Mouse (Mus musculus): ENCODE results near the gene Klf15. TPM values are rescaled to one million over a fixed set of nuclear protein-coding genes. Genes with fewer than 3 reads are reported as not detected.

Gene Klf15
- polyA plus RNA-seq, 1 experiment from 2014 or later, result 6.3 TPM

DNA sequence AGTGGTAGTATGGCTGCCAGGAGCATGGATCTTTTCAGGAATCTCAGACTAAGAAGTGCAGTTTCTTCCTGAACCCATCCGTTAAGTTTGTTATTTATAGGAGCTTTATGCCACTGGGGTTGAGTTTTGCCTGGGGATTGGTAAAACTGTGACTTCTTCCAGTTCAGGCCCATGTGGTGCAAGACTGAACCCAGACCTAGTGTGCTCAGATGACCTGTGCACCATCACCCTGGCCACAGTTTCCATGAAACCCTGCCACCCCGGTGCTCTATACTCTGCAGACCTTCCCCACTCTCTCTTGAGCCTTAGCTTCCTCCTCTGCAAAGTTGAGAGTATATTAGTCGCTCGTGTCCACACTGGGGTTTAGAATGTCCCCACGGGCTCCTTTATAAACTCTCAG lies 50.0 kb downstream of the Klf15 start:
- H3K36me3 ChIP-seq (ENCODE audit: control insufficient read depth, insufficient read depth, low read length), result no peaks in the 10 kb centered on the region
- no peak overlapping the region for H3K4me2 ChIP-seq (ENCODE audit: low read depth, low read length)
- no peaks in the 10 kb centered on the region for H3K9me3 ChIP-seq (ENCODE audit: control insufficient read depth, low read length)
- WGBS, result 82% methylated on average over 5 of the region's 5 CpGs
- H3K27ac ChIP-seq (ENCODE audit: low read length), result no peak overlapping the region
- ATAC-seq, result no peak
- no peak overlapping the region for H3K9ac ChIP-seq (ENCODE audit: low read depth, low read length)
- no peak overlapping the region for H3K4me3 ChIP-seq (ENCODE audit: low read length)
- H3K27me3 ChIP-seq (replicated peaks; ENCODE audit: control insufficient read depth, insufficient read depth, low read length), result no peaks in the 10 kb centered on the region
- H3K4me1 ChIP-seq (ENCODE audit: control insufficient read depth, insufficient read depth, low read length), result peaks cover 14% of the 10 kb centered on the region

DNA sequence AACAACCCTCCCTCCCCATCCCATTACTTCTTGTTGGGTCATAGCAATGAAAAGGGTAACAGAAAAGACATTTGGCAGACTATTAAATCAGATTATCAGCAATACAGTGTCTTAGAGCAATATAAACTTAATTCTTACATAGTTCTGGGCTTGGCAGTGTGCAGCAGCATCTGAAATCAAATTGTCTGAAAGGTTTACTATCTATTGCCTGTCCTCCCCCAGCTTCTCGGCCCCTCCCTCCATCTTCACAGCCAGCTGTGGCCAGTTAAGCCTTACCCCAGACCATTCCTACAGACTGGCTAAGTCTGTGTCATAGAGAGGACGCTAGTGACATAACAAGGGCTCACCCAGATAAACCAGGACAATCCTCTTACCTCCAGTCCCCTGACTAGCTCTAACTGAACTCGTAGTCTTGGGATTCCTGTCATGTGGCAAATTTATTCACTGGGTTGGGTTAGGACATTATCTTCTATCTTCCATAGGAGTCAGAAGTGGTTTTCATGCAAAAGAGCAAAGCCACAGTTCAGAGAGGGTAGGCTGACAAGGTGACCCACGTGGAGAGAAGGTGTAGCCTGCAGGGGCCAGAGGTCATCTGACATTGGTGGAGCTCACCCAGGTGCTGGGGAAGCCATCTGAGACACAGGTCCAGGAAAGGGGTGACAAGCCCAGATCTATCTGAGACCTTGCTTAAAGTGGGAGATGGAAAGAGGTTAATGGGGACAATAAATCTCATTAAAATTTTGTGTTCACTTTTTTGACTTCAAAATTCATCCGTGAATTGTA lies 50.9 kb downstream of the Klf15 start:
- Histone ChIP-seq H3K27me3 (replicated peaks; ENCODE audit: control insufficient read depth, insufficient read depth, low read length) (no peaks in the 10 kb centered on the region), H3K36me3 (ENCODE audit: control insufficient read depth, insufficient read depth, low read length) (no peaks in the 10 kb centered on the region), H3K27ac (ENCODE audit: low read length) (no peak overlapping the region), H3K4me3 (ENCODE audit: low read length) (no peak overlapping the region), H3K9me3 (ENCODE audit: control insufficient read depth, low read length) (no peaks in the 10 kb centered on the region), H3K9ac (ENCODE audit: low read depth, low read length) (no peak overlapping the region), H3K4me1 (ENCODE audit: control insufficient read depth, insufficient read depth, low read length) (peaks cover 6% of the 10 kb centered on the region), H3K4me2 (ENCODE audit: low read depth, low read length) (no peak overlapping the region)
- WGBS, result 73% methylated on average over 5 of the region's 5 CpGs
- no peak for ATAC-seq

DNA sequence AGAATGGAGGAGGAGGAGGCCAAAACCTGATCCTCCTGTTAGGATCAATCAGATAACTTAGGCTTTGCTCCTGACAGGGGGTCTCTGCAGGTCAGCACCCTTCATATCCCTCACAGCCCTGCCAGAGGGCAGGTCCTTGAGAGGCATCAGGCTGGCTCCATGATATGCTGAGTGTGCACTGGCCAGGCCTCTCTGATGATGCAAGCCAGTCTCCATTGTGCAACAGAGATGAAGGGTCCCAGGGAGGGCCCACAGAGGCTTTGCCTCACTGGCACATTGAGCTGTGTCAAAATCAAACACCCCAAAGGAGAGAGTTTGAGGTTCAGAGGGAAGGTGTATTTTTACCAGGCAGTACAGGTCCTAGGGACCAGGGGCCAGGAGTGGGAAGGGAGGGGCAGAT lies 52.0 kb downstream of the Klf15 start:
- ATAC-seq, result peak; percentile 47
- H3K27ac ChIP-seq (ENCODE audit: low read length), result no peak overlapping the region
- no peak overlapping the region for H3K4me2 ChIP-seq (ENCODE audit: low read depth, low read length)

DNA sequence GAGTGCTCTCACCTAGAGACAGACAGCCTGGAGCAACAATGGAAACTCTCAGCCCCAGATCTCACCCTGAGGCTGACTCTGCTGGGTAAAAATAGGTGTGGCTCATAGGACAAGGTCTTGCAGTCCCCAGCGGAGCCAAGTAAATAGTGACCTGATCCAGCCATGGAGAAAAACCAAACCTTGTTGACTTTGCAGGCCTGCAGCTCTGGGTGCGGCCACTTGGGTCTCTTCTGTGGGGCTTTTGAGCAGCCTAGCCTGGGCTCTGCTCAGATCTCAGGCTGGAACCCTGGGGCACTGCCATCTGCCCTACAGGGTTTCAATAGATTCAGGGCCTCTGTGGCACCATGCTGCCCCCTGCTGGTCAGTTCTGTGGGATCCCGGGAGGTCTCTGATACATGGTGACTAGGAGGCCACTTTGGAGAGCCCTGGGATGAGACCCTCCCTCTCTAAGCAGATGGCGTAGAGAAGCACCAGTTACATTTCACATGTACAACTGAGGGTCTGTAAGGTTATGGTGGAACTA lies 52.6 kb downstream of the Klf15 start:
- no peak overlapping the region for H3K9ac ChIP-seq (ENCODE audit: low read depth, low read length)
- H3K36me3 ChIP-seq (ENCODE audit: control insufficient read depth, insufficient read depth, low read length), result no peaks in the 10 kb centered on the region
- H3K27ac ChIP-seq (ENCODE audit: low read length), result no peak overlapping the region
- ATAC-seq, result peak; percentile 91
- H3K4me1 ChIP-seq (ENCODE audit: control insufficient read depth, insufficient read depth, low read length), result no peaks in the 10 kb centered on the region
- no peak overlapping the region for H3K4me2 ChIP-seq (ENCODE audit: low read depth, low read length)
- H3K27me3 ChIP-seq (replicated peaks; ENCODE audit: control insufficient read depth, insufficient read depth, low read length), result no peaks in the 10 kb centered on the region
- no peak overlapping the region for H3K4me3 ChIP-seq (ENCODE audit: low read length)
- 27% methylated on average over 4 of the region's 4 CpGs for WGBS
- no peaks in the 10 kb centered on the region for H3K9me3 ChIP-seq (ENCODE audit: control insufficient read depth, low read length)

More for the DNA sequence above, 52.0 kb downstream of the Klf15 start:
- Histone ChIP-seq H3K4me3 (ENCODE audit: low read length) (no peak overlapping the region), H3K4me1 (ENCODE audit: control insufficient read depth, insufficient read depth, low read length) (no peaks in the 10 kb centered on the region), H3K27me3 (replicated peaks; ENCODE audit: control insufficient read depth, insufficient read depth, low read length) (no peaks in the 10 kb centered on the region), H3K36me3 (ENCODE audit: control insufficient read depth, insufficient read depth, low read length) (no peaks in the 10 kb centered on the region), H3K9me3 (ENCODE audit: control insufficient read depth, low read length) (no peaks in the 10 kb centered on the region), H3K9ac (ENCODE audit: low read depth, low read length) (no peak overlapping the region)

DNA sequence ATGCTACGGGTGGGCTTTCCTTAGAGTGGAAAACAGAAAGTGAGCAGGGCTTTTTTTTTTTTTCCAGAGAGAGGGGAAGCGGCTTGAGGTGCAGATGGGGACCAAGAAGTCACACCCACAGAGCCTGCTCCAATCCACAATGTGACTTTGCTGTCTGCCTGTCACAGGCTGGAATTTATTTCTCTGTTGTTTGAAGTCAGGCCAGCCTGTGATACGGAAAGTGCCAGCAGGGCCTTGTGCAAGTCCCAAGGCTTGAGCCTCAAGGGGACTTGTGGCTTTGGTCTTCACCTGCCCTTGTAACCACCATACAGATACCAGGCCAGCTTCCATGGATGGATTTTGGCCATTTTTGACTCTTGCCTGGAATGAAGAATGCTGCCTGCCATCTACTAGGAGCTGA lies 56.5 kb downstream of the Klf15 start:
- Histone ChIP-seq H3K27me3 (replicated peaks; ENCODE audit: control insufficient read depth, insufficient read depth, low read length) (no peaks in the 10 kb centered on the region), H3K9me3 (ENCODE audit: control insufficient read depth, low read length) (no peaks in the 10 kb centered on the region), H3K4me3 (ENCODE audit: low read length) (no peak overlapping the region), H3K27ac (ENCODE audit: low read length) (no peak overlapping the region), H3K4me2 (ENCODE audit: low read depth, low read length) (no peak overlapping the region), H3K4me1 (ENCODE audit: control insufficient read depth, insufficient read depth, low read length) (no peaks in the 10 kb centered on the region), H3K36me3 (ENCODE audit: control insufficient read depth, insufficient read depth, low read length) (no peaks in the 10 kb centered on the region), H3K9ac (ENCODE audit: low read depth, low read length) (no peak overlapping the region)
- 40% methylated on average over 3 of the region's 3 CpGs for WGBS
- ATAC-seq, result no peak

DNA sequence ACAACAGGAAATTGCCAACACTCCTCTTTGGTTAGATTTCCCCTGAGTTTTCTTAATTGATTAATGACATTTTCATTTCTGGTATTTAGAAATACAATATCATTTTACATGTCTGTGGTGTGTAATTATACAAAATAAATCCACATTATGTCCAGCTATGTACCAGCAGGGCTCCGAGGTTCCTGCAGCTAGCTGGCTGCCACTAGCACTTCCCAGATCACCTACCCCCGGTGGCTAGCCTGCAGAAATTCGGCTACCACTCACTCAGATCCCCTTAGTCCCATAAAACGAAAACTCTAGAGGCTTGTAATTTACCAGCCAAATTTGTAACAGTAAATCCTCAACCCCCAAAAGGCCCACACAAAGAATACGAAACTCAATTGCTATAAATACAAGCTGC lies 57.0 kb downstream of the Klf15 start:
- no peak overlapping the region for H3K4me2 ChIP-seq (ENCODE audit: low read depth, low read length)

More for the DNA sequence above, 57.0 kb downstream of the Klf15 start:
- Histone ChIP-seq H3K36me3 (ENCODE audit: control insufficient read depth, insufficient read depth, low read length) (no peaks in the 10 kb centered on the region), H3K9ac (ENCODE audit: low read depth, low read length) (no peak overlapping the region), H3K27me3 (replicated peaks; ENCODE audit: control insufficient read depth, insufficient read depth, low read length) (no peaks in the 10 kb centered on the region), H3K4me3 (ENCODE audit: low read length) (no peak overlapping the region), H3K4me1 (ENCODE audit: control insufficient read depth, insufficient read depth, low read length) (no peaks in the 10 kb centered on the region), H3K9me3 (ENCODE audit: control insufficient read depth, low read length) (no peaks in the 10 kb centered on the region), H3K27ac (ENCODE audit: low read length) (no peak overlapping the region)
- ATAC-seq, result no peak
- 42% methylated on average over 5 of the region's 5 CpGs for WGBS

Other genes starting within 250 kb of the Klf15 start
- 0.12 TPM in 2 replicates for gene Vmn1r53, start 238.1 kb upstream of the Klf15 start, polyA plus RNA-seq (2015; fragmentation: Nextera tagmentation; extraction: Ambion mirVana)
- gene Vmn1r54, start 216.3 kb upstream of the Klf15 start, polyA plus RNA-seq (2015; fragmentation: Nextera tagmentation; extraction: Ambion mirVana), result not detected in 2 replicates
- not detected in 2 replicates for gene BC048671, start 161.4 kb upstream of the Klf15 start, polyA plus RNA-seq (2015; fragmentation: Nextera tagmentation; extraction: Ambion mirVana)
- 0.34 and 1.1 TPM in 2 replicates for gene Chst13, start 137.4 kb upstream of the Klf15 start, polyA plus RNA-seq (2015; fragmentation: Nextera tagmentation; extraction: Ambion mirVana)
- gene Uroc1, start 129.3 kb upstream of the Klf15 start, polyA plus RNA-seq (2015; fragmentation: Nextera tagmentation; extraction: Ambion mirVana), result 0.12 and 0.65 TPM in 2 replicates
- gene Zxdc, start 93.1 kb upstream of the Klf15 start, polyA plus RNA-seq (2015; fragmentation: Nextera tagmentation; extraction: Ambion mirVana), result 4.4 and 4.9 TPM in 2 replicates
- gene Cfap100, start 33.8 kb upstream of the Klf15 start, polyA plus RNA-seq (2015; fragmentation: Nextera tagmentation; extraction: Ambion mirVana), result 0.27 and 0.32 TPM in 2 replicates
- gene Aldh1l1, start 23.9 kb downstream of the Klf15 start, polyA plus RNA-seq (2015; fragmentation: Nextera tagmentation; extraction: Ambion mirVana), result 27.4 and 32.7 TPM in 2 replicates
- 6.4 and 7.1 TPM in 2 replicates for gene Slc41a3, start 142.1 kb downstream of the Klf15 start, polyA plus RNA-seq (2015; fragmentation: Nextera tagmentation; extraction: Ambion mirVana)

Data from intestine, embryonic 16.5 days (tissue).